Mouse (Mus musculus) layer of hippocampus, postnatal 10 days (tissue): ENCODE results near the gene Camkmt. TPM values are rescaled to one million over a fixed set of nuclear protein-coding genes. Genes with fewer than 3 reads are reported as not detected.

Experiments
- DNase-seq, 2 experiments: peaks; one replicate each; pipeline ENCODE4 v3.0.0; 2021; ENCODE audit warnings: low spot score in 2 of 2
- total RNA-seq, 2 experiments: library from RNA; stranded (reverse); gene quantifications; 2 replicates each; pipeline ENCODE4 v1.2.3; 2021

The Camkmt gene
- total RNA-seq, 2 experiments from 2014 or later, result 11.2 to 14.6 TPM

DNA sequence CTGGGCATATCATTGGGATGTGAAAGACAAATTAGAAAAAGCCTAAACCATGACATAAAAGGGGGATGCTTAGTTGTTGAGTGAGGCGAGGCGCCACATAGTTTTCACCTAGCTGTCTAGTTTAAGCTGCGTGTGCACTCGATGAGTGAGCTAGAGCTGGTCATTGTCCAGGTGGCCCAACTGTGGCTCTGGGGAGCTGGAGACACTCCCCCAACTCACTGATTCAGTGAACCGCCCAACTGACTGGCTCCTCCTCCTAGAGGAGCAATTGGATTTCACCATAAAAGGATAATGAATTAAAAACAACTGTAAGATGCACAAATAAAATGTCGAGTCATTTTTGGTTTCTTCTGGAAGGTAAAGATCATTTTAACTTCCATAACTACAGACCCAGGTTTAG, 1.3 kb upstream of the Camkmt start:
- no peak for DNase-seq

DNA sequence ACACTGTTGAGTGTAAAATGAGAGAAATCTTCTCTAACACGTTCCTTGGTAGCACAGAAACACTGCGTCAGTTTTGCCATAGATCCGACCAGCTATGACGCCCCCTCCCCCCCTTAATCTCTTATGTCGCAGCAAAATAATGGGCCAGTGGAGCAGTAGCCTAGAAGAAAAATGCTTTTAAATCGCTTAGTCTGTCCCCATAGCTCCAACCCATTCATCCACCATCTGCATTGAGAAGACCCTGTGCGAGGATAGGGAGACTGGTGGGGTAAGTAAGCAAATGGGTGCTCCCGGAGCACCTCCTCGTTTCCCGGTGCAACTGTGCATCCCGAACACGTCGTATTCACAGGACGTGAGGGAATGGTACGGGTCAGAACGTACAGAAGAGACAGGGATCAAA, 731 bp upstream of the Camkmt start:
- DNase-seq, result peak in 1 of 2 experiments; percentile 16

DNA sequence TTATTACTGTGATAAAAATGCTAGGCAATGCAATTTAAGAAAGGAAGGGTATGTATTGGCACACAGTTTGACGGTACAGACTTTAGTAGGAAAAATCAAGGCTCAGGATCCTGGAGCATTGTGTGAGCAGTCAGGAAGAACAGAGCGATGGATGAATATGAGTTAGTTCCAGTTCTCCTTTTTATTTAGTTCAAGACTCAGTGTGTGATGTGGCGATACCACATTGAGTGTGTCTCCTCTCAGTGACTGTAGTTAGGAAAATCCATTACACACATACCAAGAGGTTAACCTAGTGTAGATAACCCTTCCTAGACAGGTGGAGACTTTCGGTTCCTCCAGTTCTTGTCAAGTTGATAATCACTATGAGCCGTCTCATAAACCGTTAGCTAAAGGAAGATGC, 1.4 kb downstream of the Camkmt start:
- no peak for DNase-seq

GRCm38 (mm10) chr17:85096396-85096795, 6.0 kb downstream of the Camkmt start:
- no peak for DNase-seq

DNA sequence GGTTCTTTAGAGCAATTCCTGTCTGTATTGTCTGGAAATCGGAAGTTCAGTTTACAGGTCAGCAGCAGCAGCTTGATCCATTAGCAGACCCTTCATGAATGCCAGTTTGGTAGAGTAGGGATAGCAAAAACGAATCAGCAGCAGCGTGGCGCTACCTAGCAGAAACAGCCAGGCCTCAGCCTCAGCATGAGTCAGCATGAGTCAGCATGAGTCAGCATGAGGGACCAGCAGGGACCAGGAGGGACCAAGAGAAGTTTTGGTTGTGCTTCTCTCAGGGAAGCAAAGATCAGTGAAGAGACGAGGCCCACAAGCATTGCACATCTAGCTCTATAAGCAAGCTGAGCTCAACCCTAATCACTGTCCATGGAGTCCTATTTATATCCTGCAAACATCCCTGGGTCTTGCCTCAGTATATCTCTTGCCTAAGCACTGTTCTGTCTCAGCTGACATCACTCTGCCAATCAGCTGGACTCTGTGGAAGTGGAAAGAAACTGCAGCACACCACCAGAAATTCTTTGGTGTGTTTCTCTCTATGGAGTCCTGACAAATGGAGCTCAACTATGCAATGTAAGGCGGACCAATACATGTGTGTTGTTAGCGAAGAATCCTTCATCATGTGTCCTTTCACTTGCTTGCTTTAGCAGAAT, 8.4 kb downstream of the Camkmt start:
- DNase-seq, result no peak

GRCm38 (mm10) chr17:85100232-85100631, 9.9 kb downstream of the Camkmt start:
- no peak for DNase-seq

DNA sequence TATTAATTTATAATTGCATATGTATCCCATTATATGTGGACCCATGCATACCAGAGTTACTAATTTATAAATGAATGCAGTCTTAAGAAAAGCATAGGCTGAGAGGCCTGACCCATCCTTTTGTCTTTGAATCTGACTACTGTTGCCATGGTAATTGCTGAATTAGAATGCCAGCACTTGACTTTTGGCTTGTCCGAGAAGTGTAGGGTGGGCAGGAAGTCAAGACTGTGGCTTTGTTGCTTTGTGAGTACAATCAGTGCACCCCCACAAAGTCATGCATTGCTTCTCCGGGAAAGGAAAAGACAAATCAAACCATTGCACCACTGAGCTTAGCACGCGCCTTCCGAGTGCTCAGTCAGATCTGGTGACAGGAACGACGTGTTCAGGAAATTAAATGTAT, 11.4 kb downstream of the Camkmt start:
- DNase-seq, result no peak

GRCm38 (mm10) chr17:85103310-85103709, 13.0 kb downstream of the Camkmt start:
- no peak for DNase-seq

GRCm38 (mm10) chr17:85110640-85111039, 20.3 kb downstream of the Camkmt start:
- DNase-seq, result no peak

DNA sequence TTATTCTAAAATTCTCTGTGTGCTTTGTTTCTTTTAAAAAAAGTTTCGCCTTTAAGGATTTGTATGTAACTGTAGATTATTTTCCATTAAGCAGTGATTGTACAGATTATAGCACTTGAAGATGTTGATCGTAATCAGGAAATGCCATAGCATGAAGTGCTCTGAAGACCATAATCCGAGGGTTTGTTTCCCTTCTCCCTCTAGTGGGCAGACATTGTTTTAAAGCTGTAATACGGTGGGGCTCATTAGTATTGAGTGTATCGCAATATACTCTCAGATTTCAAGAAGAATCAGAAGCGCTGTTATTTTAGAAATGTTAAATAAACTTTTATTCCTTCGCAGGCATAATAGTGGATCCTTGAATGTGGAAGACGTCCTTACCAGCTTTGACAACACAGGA, 23.1 kb downstream of the Camkmt start:
- DNase-seq, result no peak

GRCm38 (mm10) chr17:85116643-85117042, 26.3 kb downstream of the Camkmt start:
- peak; percentile 72 to 80 for DNase-seq

DNA sequence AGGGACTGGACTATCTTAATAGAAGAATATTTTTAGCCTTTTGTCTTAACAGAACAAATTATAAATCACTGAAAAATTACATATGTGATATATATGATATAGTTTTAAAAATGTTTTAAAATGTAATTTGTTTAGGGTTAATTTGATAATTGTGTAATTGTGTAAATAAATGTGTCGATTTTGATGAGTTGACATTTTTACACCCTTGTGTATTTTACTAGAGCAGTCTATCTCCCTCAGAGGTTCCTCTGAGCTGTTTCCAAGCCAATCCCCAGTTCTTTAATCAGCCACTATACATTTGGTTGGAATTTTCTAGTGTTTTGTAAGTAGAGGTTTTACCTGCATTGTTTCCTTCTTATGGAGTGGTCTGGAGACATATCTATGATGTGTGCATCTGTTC, 48.0 kb downstream of the Camkmt start:
- DNase-seq, result no peak

- DNase-seq, result no peak
Measured at GRCm38 (mm10) chr17:85141621-85142020, 51.3 kb downstream of the Camkmt start.

DNA sequence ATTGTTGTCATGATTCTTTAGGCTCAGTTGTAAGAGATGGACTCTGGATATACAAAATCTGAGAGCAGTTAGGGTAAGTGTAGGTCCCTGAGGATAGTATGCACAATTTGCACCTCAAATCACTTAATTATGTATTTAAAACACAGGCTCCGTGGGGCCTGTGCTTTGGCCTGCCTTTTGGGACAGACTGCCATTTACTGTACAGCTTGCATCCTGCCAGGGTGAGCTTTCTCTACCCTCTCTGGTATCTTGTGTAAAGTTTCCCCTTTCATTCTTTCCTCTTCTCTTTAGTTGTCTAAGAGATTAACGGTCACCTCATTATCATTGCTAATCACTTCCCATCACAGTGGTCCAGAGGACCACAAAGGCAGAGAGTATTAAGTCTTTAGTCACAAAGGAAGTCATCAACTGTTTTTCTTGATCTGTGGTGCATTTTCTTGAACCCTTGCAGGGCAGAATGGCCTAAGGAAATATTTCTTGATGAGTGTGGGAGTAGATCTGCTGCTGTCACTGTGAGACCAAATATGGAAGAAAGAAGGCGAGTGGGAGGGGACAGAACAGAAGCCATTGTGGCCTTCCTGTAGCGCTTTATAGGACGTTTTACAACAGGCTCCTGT, 52.3 kb downstream of the Camkmt start:
- DNase-seq, result no peak

DNA sequence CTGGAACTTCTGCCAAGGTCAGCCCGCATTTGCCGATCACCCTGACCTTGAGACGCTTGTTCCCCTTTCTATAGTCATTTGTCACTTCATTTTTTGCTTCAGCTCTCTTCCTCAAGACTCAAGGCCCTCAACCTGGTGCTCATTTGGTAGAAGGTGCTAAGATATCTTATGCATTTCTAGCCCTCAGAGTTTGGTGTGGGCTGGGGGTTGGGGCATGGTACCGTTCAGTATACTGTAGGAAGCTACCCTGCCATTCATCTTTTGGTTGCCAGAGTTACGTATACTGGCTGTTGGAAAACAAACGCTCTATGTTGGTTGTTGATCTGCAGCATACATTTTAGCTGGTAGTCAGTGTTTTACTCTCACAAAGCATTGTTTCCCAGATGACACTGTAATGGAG, 53.8 kb downstream of the Camkmt start:
- DNase-seq, result no peak

DNA sequence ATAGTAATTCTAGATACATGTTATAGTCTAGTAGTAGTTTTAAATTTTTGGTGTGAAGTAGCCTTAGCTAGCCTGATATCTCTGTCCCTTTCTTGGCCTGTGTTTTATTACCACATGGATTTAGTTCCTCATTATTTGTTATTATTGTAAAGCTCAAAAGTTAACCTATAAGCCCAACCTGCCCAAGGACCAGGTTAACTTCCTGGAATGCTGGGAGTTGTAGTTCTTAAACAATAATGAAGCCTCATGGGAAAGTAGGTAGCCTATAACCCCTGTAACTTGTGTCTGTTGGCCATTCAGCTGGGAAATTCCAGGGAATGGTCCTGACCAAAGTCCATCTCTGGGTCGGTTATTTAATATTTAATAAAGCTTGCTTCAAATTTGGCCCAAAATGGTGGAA, 58.0 kb downstream of the Camkmt start:
- no peak for DNase-seq

- DNase-seq, result no peak
Measured at GRCm38 (mm10) chr17:85149211-85149738, 58.9 kb downstream of the Camkmt start.

DNA sequence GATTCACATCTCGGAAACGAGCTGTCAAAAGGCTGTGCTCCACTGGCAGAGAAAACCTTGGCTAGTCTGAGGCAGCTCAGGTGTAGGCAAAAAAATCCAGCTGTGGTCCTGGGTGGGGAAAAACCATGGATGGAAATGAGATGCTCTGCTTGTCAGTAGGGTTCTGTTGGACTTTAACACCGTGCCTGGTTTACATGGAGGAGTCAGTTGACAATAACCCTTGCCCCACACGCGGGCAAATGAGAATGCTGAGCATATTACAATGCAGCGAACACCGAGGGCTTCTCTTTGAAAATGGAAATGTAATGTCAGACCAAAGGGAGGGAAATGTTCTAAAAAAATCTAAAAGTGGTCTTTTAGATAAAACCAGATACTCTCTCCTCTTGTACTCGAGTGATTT, 60.9 kb downstream of the Camkmt start:
- DNase-seq, result no peak

DNA sequence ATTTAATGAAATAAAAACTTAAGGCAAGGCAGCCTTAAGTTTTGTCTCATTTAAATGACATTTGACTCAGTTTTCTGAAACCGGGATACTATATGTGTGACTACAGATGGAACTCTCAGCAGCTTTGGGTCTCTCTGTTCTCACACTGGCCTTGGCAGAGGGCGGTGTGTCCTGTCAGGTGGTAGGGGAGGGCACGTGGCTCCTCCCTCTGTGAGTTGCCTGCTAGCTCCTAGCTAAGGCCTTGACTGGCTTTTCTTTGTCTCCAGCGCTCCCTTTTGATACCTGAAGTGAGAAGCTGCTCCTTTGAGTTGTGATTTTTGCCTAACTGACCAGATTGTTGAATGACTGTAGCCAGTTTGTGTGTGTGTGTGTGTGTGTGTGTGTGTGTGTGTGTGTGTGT, 67.8 kb downstream of the Camkmt start:
- DNase-seq, result no peak

GRCm38 (mm10) chr17:85159526-85159925, 69.2 kb downstream of the Camkmt start:
- DNase-seq, result peak; percentile 8 to 23

GRCm38 (mm10) chr17:85160786-85161185, 70.4 kb downstream of the Camkmt start:
- no peak for DNase-seq

GRCm38 (mm10) chr17:85162569-85163271, 72.4 kb downstream of the Camkmt start:
- DNase-seq, result no peak

- no peak for DNase-seq
Measured at GRCm38 (mm10) chr17:85163272-85163610, 72.9 kb downstream of the Camkmt start.
